Comparison of ENCODE assay signal across 31 mouse cellular contexts in genomic region chr5:74245641-74246145, GRCm38 (mm10). TPM values are rescaled to one million over a fixed set of nuclear protein-coding genes. Genes with fewer than 3 reads are reported as not detected.
DNase-seq lines count a peak whose midpoint lies in the region; ATAC-seq and TF ChIP-seq lines count a peak whose summit lies in the region.
"Had no signal": no experiment of that assay in that cellular context is flagged by ENCODE, and none has a peak within 500 bp of the region (broad histone marks: within the 10 kb centered on the region; RNA-seq: fewer than 3 reads in every experiment).

No protein-coding gene starts in this region.

- H3K4me1 ChIP-seq in heart, adult 2 months (ENCODE audit: control insufficient read depth, insufficient read depth, low read length) = peaks cover 7% of the 10 kb centered on the region; the same call in 1 of the 2 replicates
- peaks cover 37% of the 10 kb centered on the region for H3K4me1 ChIP-seq in kidney, embryonic 15.5 days
- peaks cover 32% of the 10 kb centered on the region for H3K4me1 ChIP-seq in heart, embryonic 16.5 days (ENCODE audit: control insufficient read depth, insufficient read depth, low read length)
- H3K4me1 ChIP-seq in forebrain, embryonic 14.5 days (ENCODE audit: control insufficient read depth, insufficient read depth, low read length) = 0 out of 2 replicates have a peak, but pooled peaks cover 3% of the 10 kb centered on the region
- H3K4me1 ChIP-seq: hindbrain, embryonic 15.5 days; midbrain, embryonic 15.5 days had no signal

- no peaks in the 10 kb centered on the region for H3K27me3 ChIP-seq in heart, adult 2 months (ENCODE audit: control insufficient read depth, insufficient read depth, low read length)
- H3K27me3 ChIP-seq in kidney, embryonic 15.5 days = peaks cover 6% of the 10 kb centered on the region; the same call in 1 of the 2 replicates
- no peaks in the 10 kb centered on the region for H3K27me3 ChIP-seq in heart, embryonic 16.5 days (ENCODE audit: control insufficient read depth, insufficient read depth, low read length)
- H3K27me3 ChIP-seq in forebrain, embryonic 14.5 days (replicated peaks; ENCODE audit: control insufficient read depth, insufficient read depth, low read length) = no peaks in the 10 kb centered on the region
- H3K27me3 ChIP-seq: embryonic facial prominence, embryonic 13.5 days; forebrain, embryonic 12.5 days; hindbrain, embryonic 15.5 days; limb, embryonic 13.5 days; lung, embryonic 15.5 days; midbrain, embryonic 15.5 days; neural tube, embryonic 12.5 days; stomach, embryonic 15.5 days had no signal

- DNase-seq in heart, adult 2 months = no peak
- DNase-seq in heart, postnatal 36 days = no peak
- no peak for DNase-seq in kidney, adult 18-20 months
- peak; percentile 12 for DNase-seq in testis, postnatal 14 days (ENCODE audit: low spot score)
- no peak for DNase-seq in forebrain, embryonic 14.5 days (ENCODE audit: low spot score)
- DNase-seq: adrenal gland, postnatal 25 days; B cell, adult 2 months; cerebellum, adult 11-12 months; cerebellum, adult 9-11 months; embryo, embryonic 11 days; gastrocnemius, postnatal 36 days; kidney, adult 11 months; kidney, postnatal 36 days; thymus, adult 2 months had no signal

- no peak for ATAC-seq in kidney, embryonic 15.5 days (replicated peaks; ENCODE audit: low FRiP score)
- peak; percentile 80 for ATAC-seq in heart, embryonic 16.5 days (replicated peaks; ENCODE audit: extremely low read depth, insufficient read depth, low FRiP score)
- no peak for ATAC-seq in forebrain, embryonic 14.5 days
- ATAC-seq: inflammation-experienced regulatory T-cells, adult 6 months; midbrain, embryonic 15.5 days had no signal

- no peak overlapping the region for H3K4me3 ChIP-seq in heart, adult 2 months
- no peak overlapping the region for H3K4me3 ChIP-seq in kidney, embryonic 15.5 days (replicated peaks)
- H3K4me3 ChIP-seq in heart, embryonic 16.5 days (ENCODE audit: low read length) = no peak overlapping the region
- H3K4me3 ChIP-seq in forebrain, embryonic 14.5 days (ENCODE audit: low read depth, low read length) = no peak overlapping the region
- H3K4me3 ChIP-seq: embryonic facial prominence, embryonic 13.5 days; erythroblast, embryonic 14.5 days; forebrain, embryonic 12.5 days; hindbrain, embryonic 10.5 days; hindbrain, embryonic 15.5 days; layer of hippocampus, adult 2 months; left cerebral cortex, adult 2 months; limb, embryonic 13.5 days; lung, embryonic 15.5 days; midbrain, embryonic 10.5 days; midbrain, embryonic 15.5 days; neural tube, embryonic 12.5 days; stomach, embryonic 15.5 days had no signal

- peak overlapping the region; percentile 28; the same call in 1 of the 2 replicates for H3K27ac ChIP-seq in heart, adult 2 months
- H3K27ac ChIP-seq in kidney, embryonic 15.5 days = peak overlapping the region; percentile 49; the same call in 1 of the 2 replicates
- peak overlapping the region; percentile 61 for H3K27ac ChIP-seq in heart, embryonic 16.5 days (ENCODE audit: low read length)
- H3K27ac ChIP-seq in forebrain, embryonic 14.5 days (ENCODE audit: low read depth, low read length) = no peak overlapping the region
- H3K27ac ChIP-seq: forebrain, embryonic 12.5 days; hindbrain, embryonic 15.5 days; layer of hippocampus, adult 2 months; left cerebral cortex, adult 2 months; limb, embryonic 13.5 days; lung, embryonic 15.5 days; midbrain, embryonic 15.5 days; neural tube, embryonic 12.5 days; stomach, embryonic 15.5 days had no signal

- no peaks in the 10 kb centered on the region for H3K79me2 ChIP-seq in heart, adult 2 months (replicated peaks; ENCODE audit: control insufficient read depth, insufficient read depth, low read length)

- 49% methylated on average over 8 of the region's 8 CpGs for WGBS in heart, adult 2 months
- 75% methylated on average over 8 of the region's 8 CpGs for WGBS in kidney, embryonic 15.5 days
- 51% methylated on average over 8 of the region's 8 CpGs for WGBS in heart, embryonic 16.5 days
- 91% methylated on average over 8 of the region's 8 CpGs for WGBS in forebrain, embryonic 14.5 days

- H3K36me3 ChIP-seq in heart, adult 2 months (ENCODE audit: control insufficient read depth, insufficient read depth, low read length) = 0 out of 2 replicates have a peak, but pooled peaks cover 2% of the 10 kb centered on the region
- no peaks in the 10 kb centered on the region for H3K36me3 ChIP-seq in kidney, embryonic 15.5 days
- no peaks in the 10 kb centered on the region for H3K36me3 ChIP-seq in heart, embryonic 16.5 days (ENCODE audit: control insufficient read depth, insufficient read depth)
- H3K36me3 ChIP-seq in forebrain, embryonic 14.5 days (ENCODE audit: control insufficient read depth, insufficient read depth, low read length) = no peaks in the 10 kb centered on the region
- H3K36me3 ChIP-seq: embryonic facial prominence, embryonic 13.5 days; forebrain, embryonic 12.5 days; hindbrain, embryonic 10.5 days; hindbrain, embryonic 15.5 days; limb, embryonic 13.5 days; lung, embryonic 15.5 days; midbrain, embryonic 10.5 days; midbrain, embryonic 15.5 days; neural tube, embryonic 12.5 days; stomach, embryonic 15.5 days had no signal

- H3K4me2 ChIP-seq in kidney, embryonic 15.5 days = no peak overlapping the region
- H3K4me2 ChIP-seq in heart, embryonic 16.5 days (ENCODE audit: low read depth, low read length) = peak overlapping the region; percentile 13; the same call in 1 of the 2 replicates
- no peak overlapping the region for H3K4me2 ChIP-seq in forebrain, embryonic 14.5 days (ENCODE audit: low read length)
- H3K4me2 ChIP-seq: embryonic facial prominence, embryonic 13.5 days; forebrain, embryonic 12.5 days; hindbrain, embryonic 15.5 days; limb, embryonic 13.5 days; liver, embryonic 11.5 days; lung, embryonic 15.5 days; midbrain, embryonic 15.5 days; neural tube, embryonic 12.5 days; stomach, embryonic 15.5 days had no signal

- TF ChIP-seq POLR2A in heart, adult 2 months (IDR thresholded peaks at IDR 0.05; ENCODE audit: insufficient read depth, low read depth, low read length) = no peak

- TF ChIP-seq CTCF in heart, adult 2 months (IDR thresholded peaks at IDR 0.05) = no peak

- intact Hi-C loops in heart, adult 2 months (cut with DNase I) = no loop called here
- intact Hi-C loops in heart, postnatal 36 days (cut with DNase I) = no loop called here

- no peak overlapping the region for H3K9ac ChIP-seq in heart, adult 2 months (ENCODE audit: low read depth, low read length)
- no peak overlapping the region for H3K9ac ChIP-seq in kidney, embryonic 15.5 days
- no peak overlapping the region for H3K9ac ChIP-seq in heart, embryonic 16.5 days (ENCODE audit: low read length)
- no peak overlapping the region for H3K9ac ChIP-seq in forebrain, embryonic 14.5 days (ENCODE audit: low read length)
- H3K9ac ChIP-seq: embryonic facial prominence, embryonic 13.5 days; forebrain, embryonic 12.5 days; hindbrain, embryonic 15.5 days; limb, embryonic 13.5 days; lung, embryonic 15.5 days; midbrain, embryonic 15.5 days; neural tube, embryonic 12.5 days; stomach, embryonic 15.5 days had no signal

- no peaks in the 10 kb centered on the region for H3K9me3 ChIP-seq in kidney, embryonic 15.5 days (replicated peaks)
- H3K9me3 ChIP-seq in heart, embryonic 16.5 days (replicated peaks; ENCODE audit: control insufficient read depth, low read length) = no peaks in the 10 kb centered on the region
- no peaks in the 10 kb centered on the region for H3K9me3 ChIP-seq in forebrain, embryonic 14.5 days (replicated peaks; ENCODE audit: control insufficient read depth, low read length)
- H3K9me3 ChIP-seq: embryonic facial prominence, embryonic 13.5 days; forebrain, embryonic 12.5 days; hindbrain, embryonic 10.5 days; hindbrain, embryonic 15.5 days; limb, embryonic 13.5 days; lung, embryonic 15.5 days; midbrain, embryonic 10.5 days; midbrain, embryonic 15.5 days; neural tube, embryonic 12.5 days; stomach, embryonic 15.5 days had no signal

- peak; percentile 89 for TF ChIP-seq EP300 in heart, adult 2 months (IDR thresholded peaks at IDR 0.05; ENCODE audit: insufficient read depth, low read depth, low read length)

RNA-seq across cellular contexts. Expression of gene Rasl11b, which starts 50.6 kb away (rescaled TPM):
- 10 to 100 TPM; 27.8 to 28.9 TPM for total RNA-seq in heart, adult 2 months (2021)
- polyA plus RNA-seq in heart, adult 2 months (2012; rRNA removed) = 31.3 and 44.4 TPM in 2 replicates
- 10 to 100 TPM; 29.9 to 44.8 TPM for total RNA-seq in heart, postnatal 36 days (2021)
- polyA plus RNA-seq in kidney, embryonic 15.5 days (2015; fragmentation: Nextera tagmentation; extraction: Ambion mirVana) = 60.3 and 63.1 TPM in 2 replicates
- polyA plus RNA-seq in heart, embryonic 16.5 days (2015; fragmentation: Nextera tagmentation; extraction: Ambion mirVana) = 101 and 112 TPM in 2 replicates
- polyA plus RNA-seq in forebrain, embryonic 14.5 days (2014; fragmentation: Nextera tagmentation; extraction: Ambion mirVana) = 26.6 and 27.4 TPM in 2 replicates
- polyA plus RNA-seq: erythroblast, embryonic 14.5 days had no signal
